Mouse (Mus musculus) CH12.LX (cell line): ENCODE measurements around the gene Exosc6. TPM values are rescaled to one million over a fixed set of nuclear protein-coding genes. Genes with fewer than 3 reads are reported as not detected.

Experiments used
- DNase-seq: peaks from one replicate; pipeline ENCODE4 v3.0.0-alpha.2; 2013; ENCODE audit errors: extremely low read depth
- H3K27ac ChIP-seq: 2 replicates; pipeline ENCODE4 v1.5.1; 2012; ENCODE audit warnings: low read depth, mild to moderate bottlenecking, control low read depth, moderate library complexity; ENCODE audit not compliant: insufficient read depth
- H3K27me3 ChIP-seq: replicated peaks from 2 replicates; pipeline ENCODE3; 2012; ENCODE audit warnings: inconsistent platforms
- H3K36me3 ChIP-seq, 2 experiments: replicated peaks in 1 of 2; 2 replicates each; pipeline versions ENCODE3 to v1.6.1; 2012; ENCODE audit warnings: inconsistent platforms in 1 of 2, low read length in 1 of 2, mild to moderate bottlenecking in 1 of 2, mixed read lengths in 1 of 2, moderate library complexity in 1 of 2; ENCODE audit not compliant: control insufficient read depth in 1 of 2, insufficient read depth in 1 of 2
- H3K4me1 ChIP-seq, 2 experiments: 2 replicates each; pipeline ENCODE4 v1.6.1; 2012; ENCODE audit warnings: inconsistent platforms in 1 of 2, moderate library complexity in 1 of 2; ENCODE audit not compliant: insufficient read depth in 2 of 2, control insufficient read depth in 1 of 2
- H3K4me2 ChIP-seq: 2 replicates; pipeline ENCODE4 v1.6.1; 2012; ENCODE audit warnings: low read depth, mild to moderate bottlenecking, control low read depth; ENCODE audit not compliant: poor library complexity, insufficient read depth, severe bottlenecking
- H3K4me3 ChIP-seq, 3 experiments: fragments of 150-350 bp in 1 of 3; sonication (generic) in 1 of 3; replicated peaks in 1 of 3; 2 replicates each; pipeline versions ENCODE3 to v1.5.1; 2011 to 2012; ENCODE audit warnings: low read depth in 2 of 3, low read length in 2 of 3, mild to moderate bottlenecking in 2 of 3, moderate library complexity in 2 of 3, control low read depth in 1 of 3, improper control_type of control experiment in 1 of 3, inconsistent platforms in 1 of 3, mixed read lengths in 1 of 3; ENCODE audit not compliant: poor library complexity in 1 of 3
- H3K79me2 ChIP-seq: replicated peaks from 2 replicates; pipeline ENCODE4 v1.6.1; 2012; ENCODE audit warnings: mild to moderate bottlenecking, moderate library complexity; ENCODE audit not compliant: control insufficient read depth, poor library complexity, insufficient read depth, severe bottlenecking; ENCODE audit errors: extremely low read depth
- H3K9ac ChIP-seq: 2 replicates; pipeline ENCODE4 v1.6.1; 2012; ENCODE audit warnings: low read depth, mild to moderate bottlenecking, control low read depth, moderate library complexity; ENCODE audit not compliant: insufficient read depth
- H3K9me3 ChIP-seq: replicated peaks from 2 replicates; pipeline ENCODE3; 2012; ENCODE audit warnings: low read length, inconsistent platforms, mixed read lengths
- BHLHE40 ChIP-seq: IDR thresholded peaks from 2 replicates; pipeline ENCODE4 v1.6.1; 2011; ENCODE audit warnings: mild to moderate bottlenecking, low read depth, low read length, improper control_type of control experiment
- CHD2 ChIP-seq: IDR thresholded peaks from 2 replicates; pipeline ENCODE4 v1.6.1; 2011; ENCODE audit warnings: low read length, improper control_type of control experiment
- CTCF ChIP-seq, 2 experiments: IDR thresholded peaks in 1 of 2; conservative IDR thresholded peaks in 1 of 2; 2 replicates each; pipeline ENCODE4 v1.5.1; 2011 to 2012; ENCODE audit warnings: low read depth in 2 of 2, low read length in 2 of 2, improper control_type of control experiment in 1 of 2, inconsistent platforms in 1 of 2, mild to moderate bottlenecking in 1 of 2, moderate library complexity in 1 of 2
- E2F4 ChIP-seq: IDR thresholded peaks from 2 replicates; pipeline ENCODE4 v1.6.1; 2011; ENCODE audit warnings: low read depth, low read length, improper control_type of control experiment; ENCODE audit not compliant: insufficient replicate concordance
- ELF1 ChIP-seq: IDR thresholded peaks from 2 replicates; pipeline ENCODE4 v1.6.1; 2014; ENCODE audit warnings: low read depth, mild to moderate bottlenecking, inconsistent platforms, low read length, improper control_type of control experiment
- EP300 ChIP-seq: IDR thresholded peaks from 2 replicates; pipeline ENCODE4 v1.6.1; 2011; ENCODE audit warnings: low read length, improper control_type of control experiment
- IRF4 ChIP-seq: IDR thresholded peaks from 2 replicates; pipeline ENCODE4 v1.6.1; 2014; ENCODE audit warnings: low read depth, mild to moderate bottlenecking, inconsistent platforms, low read length, improper control_type of control experiment
- MAFK ChIP-seq: IDR thresholded peaks from 2 replicates; pipeline ENCODE4 v1.6.1; 2011; ENCODE audit warnings: low read length, improper control_type of control experiment; ENCODE audit not compliant: insufficient replicate concordance
- MAX ChIP-seq: IDR thresholded peaks from 2 replicates; pipeline ENCODE4 v1.6.1; 2011; ENCODE audit warnings: low read length, improper control_type of control experiment
- MAZ ChIP-seq: IDR thresholded peaks from 2 replicates; pipeline ENCODE4 v1.6.1; 2012; ENCODE audit warnings: low read depth, mild to moderate bottlenecking, inconsistent platforms, low read length, improper control_type of control experiment, moderate library complexity
- MEF2A ChIP-seq: IDR thresholded peaks from 2 replicates; pipeline ENCODE4 v1.6.1; 2014; ENCODE audit warnings: low read depth, mild to moderate bottlenecking, inconsistent platforms, low read length, improper control_type of control experiment, borderline replicate concordance
- MYC ChIP-seq: IDR thresholded peaks from 2 replicates; pipeline ENCODE4 v1.6.1; 2011; ENCODE audit warnings: low read depth, mild to moderate bottlenecking, improper control_type of control experiment, low read length
- NELFE ChIP-seq: IDR thresholded peaks from 2 replicates; pipeline ENCODE4 v1.6.1; 2011; ENCODE audit warnings: low read depth, low read length, improper control_type of control experiment
- POLR2A ChIP-seq: IDR thresholded peaks from 2 replicates; pipeline ENCODE4 v1.6.1; 2011; ENCODE audit warnings: low read depth, mild to moderate bottlenecking, improper control_type of control experiment, low read length
- POLR2AphosphoS2 ChIP-seq: IDR thresholded peaks from 2 replicates; pipeline ENCODE4 v1.6.1; 2011; ENCODE audit warnings: low read depth, low read length, improper control_type of control experiment
- SIN3A ChIP-seq: IDR thresholded peaks from 2 replicates; pipeline ENCODE4 v1.6.1; 2012; ENCODE audit warnings: low read length, improper control_type of control experiment, inconsistent platforms
- TBP ChIP-seq: conservative IDR thresholded peaks from 2 replicates; pipeline ENCODE4 v1.6.1; 2011; ENCODE audit warnings: low read depth, low read length, improper control_type of control experiment
- UBTF ChIP-seq: IDR thresholded peaks from 2 replicates; pipeline ENCODE4 v1.6.1; 2012; ENCODE audit warnings: low read depth, mild to moderate bottlenecking, inconsistent platforms, low read length, improper control_type of control experiment, moderate library complexity
- ZMIZ1 ChIP-seq: IDR thresholded peaks from 2 replicates; pipeline ENCODE4 v1.6.1; 2012; ENCODE audit warnings: low read depth, mild to moderate bottlenecking, inconsistent platforms, low read length, improper control_type of control experiment
- dilution Hi-C: fragments of 300-500 bp; cut with MboI; formaldehyde crosslinking; loops from 2 replicates; pipeline ENCODE4 v1.14.3; 2020; ENCODE audit warnings: low sequenced_read_pairs; ENCODE audit not compliant: extremely low pct_unique_long_range_greater_than_20kb, extremely low pct_ligation_motif_present
- in situ Hi-C: fragments of 300-500 bp; cut with MboI; formaldehyde crosslinking; loops from 3 replicates; pipeline ENCODE4 v1.14.3; 2019; ENCODE audit warnings: low sequenced_read_pairs, low pct_ligation_motif_present, low pct_unique_long_range_greater_than_20kb, mixed read lengths
- polyA plus RNA-seq: library from polyadenylated mRNA; unstranded; fragments of >175 nt; gene quantifications from 2 replicates; pipeline ENCODE4 v1.2.1, GENCODE M21; 2012; ENCODE audit warnings: low read depth; ENCODE audit not compliant: insufficient read length
- total RNA-seq, 2 experiments: library from RNA; depleted of rRNA; stranded (reverse); fragments of 300-350 nt in 1 of 2; fragments of >200 nt in 1 of 2; gene quantifications; 2 replicates each; pipeline ENCODE4 v1.2.3; 2012 to 2014

The Exosc6 gene
- total and polyA plus RNA-seq, 3 experiments, result 3.9 to 20.3 (median 3.9) TPM

- Histone ChIP-seq H3K4me2 (no peak overlapping the region), H3K4me1 (no peaks in the 10 kb centered on the region), H3K27me3 (no peaks in the 10 kb centered on the region), H3K27ac (no peak overlapping the region), H3K36me3 (peaks cover 83 to 97% of the 10 kb centered on the region in 2 experiments), H3K4me3 (no peak overlapping the region), H3K9ac (no peak overlapping the region), H3K9me3 (no peaks in the 10 kb centered on the region), H3K79me2 (peaks cover 6% of the 10 kb centered on the region)
- dilution Hi-C loops, result no loop called here
- no peak for DNase-seq
- TF ChIP-seq MAFK, result no peak
- peak; percentile 9 to 45; a peak in 2 of 4 replicates for TF ChIP-seq CTCF (conservative IDR thresholded peaks at IDR 0.05 in 1 of 2, IDR thresholded peaks at IDR 0.05 in 1 of 2; ENCODE audit: low read depth in 2 of 2, low read length in 2 of 2)
- in situ Hi-C loops, result no loop called here
Observed at GRCm38 (mm10) chr8:111044003-111044734, 12.0 kb upstream of the Exosc6 start.

GRCm38 (mm10) chr8:111048694-111049093, 7.4 kb upstream of the Exosc6 start:
- Histone ChIP-seq H3K4me2 (no peak overlapping the region), H3K4me1 (no peaks in the 10 kb centered on the region), H3K9me3 (no peaks in the 10 kb centered on the region), H3K27ac (no peak overlapping the region), H3K9ac (no peak overlapping the region), H3K79me2 (peaks cover 6% of the 10 kb centered on the region; the same call in 1 of the 2 replicates), H3K36me3 (peaks cover 90 to 98% of the 10 kb centered on the region in 2 experiments), H3K4me3 (no peak overlapping the region), H3K27me3 (no peaks in the 10 kb centered on the region)
- in situ Hi-C loops (loop anchor here (5.0 kb wide), 1 partner anchor 206 kb away; no protein-coding TSS in a partner anchor), dilution Hi-C loops (no loop called here)
- DNase-seq, result no peak
- TF ChIP-seq E2F4 (no peak), CTCF (conservative IDR thresholded peaks at IDR 0.05 in 1 of 2, IDR thresholded peaks at IDR 0.05 in 1 of 2; ENCODE audit: low read depth in 2 of 2, low read length in 2 of 2) (peak in 1 of 2 experiments; percentile 23; a peak in 2 of 4 replicates), TBP (no peak), CHD2 (no peak), POLR2A (no peak), UBTF (no peak), ZMIZ1 (no peak), MAFK (no peak), MEF2A (no peak)

- H3K79me2 ChIP-seq, result peaks cover 6% of the 10 kb centered on the region; the same call in 1 of the 2 replicates
- no peaks in the 10 kb centered on the region for H3K9me3 ChIP-seq
- dilution Hi-C loops (no loop called here), in situ Hi-C loops (loop anchor here (5.0 kb wide), 1 partner anchor 207 kb away; no protein-coding TSS in a partner anchor)
- no peak overlapping the region for H3K27ac ChIP-seq
- no peaks in the 10 kb centered on the region for H3K27me3 ChIP-seq
- no peak for DNase-seq
- H3K9ac ChIP-seq, result no peak overlapping the region
- H3K4me1 ChIP-seq, result no peaks in the 10 kb centered on the region
- no peak overlapping the region for H3K4me2 ChIP-seq
- no peak overlapping the region for H3K4me3 ChIP-seq
- H3K36me3 ChIP-seq, result peaks cover 93 to 99% of the 10 kb centered on the region in 2 experiments
- TF ChIP-seq BHLHE40 (no peak), POLR2A (no peak), CTCF (conservative IDR thresholded peaks at IDR 0.05 in 1 of 2, IDR thresholded peaks at IDR 0.05 in 1 of 2; ENCODE audit: low read depth in 2 of 2, low read length in 2 of 2) (no peak), NELFE (no peak), EP300 (no peak), MAFK (no peak), MEF2A (no peak), POLR2AphosphoS2 (no peak), ELF1 (no peak), MAX (no peak), SIN3A (no peak), IRF4 (no peak), MAZ (no peak), MYC (no peak)
Observed at GRCm38 (mm10) chr8:111049106-111049505, 7.0 kb upstream of the Exosc6 start.
